Comparison of ENCODE assay signal across 24 mouse cellular contexts in the genomic region with DNA sequence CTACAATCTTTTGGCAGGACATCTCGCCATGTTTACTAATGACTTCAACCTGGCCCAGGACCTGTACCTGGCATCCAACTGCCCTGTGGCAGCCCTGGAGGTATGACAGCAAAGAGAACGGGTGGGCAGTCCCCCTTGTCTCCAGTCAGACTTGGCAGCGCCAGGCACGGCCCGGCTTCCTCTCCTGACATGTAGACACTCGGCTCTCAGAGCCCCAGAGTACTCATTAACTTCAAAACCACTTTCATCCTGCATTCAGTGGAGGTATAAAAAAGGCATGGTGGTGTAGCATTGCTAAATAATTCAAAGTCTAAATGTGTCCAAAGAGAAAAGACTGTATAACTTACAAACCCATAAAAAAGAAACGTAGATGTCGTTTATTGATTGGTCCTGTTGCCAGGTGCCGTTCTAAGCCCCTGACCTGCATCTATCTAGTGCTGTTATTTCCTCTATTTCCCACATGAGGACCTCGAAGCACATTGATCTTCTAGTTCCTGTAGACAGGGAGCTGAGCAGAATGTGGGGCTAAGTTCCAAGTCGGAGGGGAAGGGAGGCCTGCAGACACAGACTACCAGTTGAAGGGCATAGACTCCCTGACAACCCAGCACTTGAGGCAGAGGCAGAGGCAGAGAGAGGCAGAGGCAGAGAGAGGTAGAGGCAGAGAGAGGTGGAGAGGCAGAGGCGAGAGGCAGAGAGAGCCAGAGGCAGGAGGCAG. TPM values are rescaled to one million over a fixed set of nuclear protein-coding genes. Genes with fewer than 3 reads are reported as not detected.
A peak's percentile ranks its signal among the peaks of the same experiment; 100 is the strongest.
DNase-seq lines count a peak whose midpoint lies in the region; ATAC-seq and TF ChIP-seq lines count a peak whose summit lies in the region.
"Had no signal": no experiment of that assay in that cellular context is flagged by ENCODE, and none has a peak within 500 bp of the region (broad histone marks: within the 10 kb centered on the region; RNA-seq: fewer than 3 reads in every experiment).

No protein-coding gene starts in this region.

- H3K4me3 ChIP-seq in forebrain, embryonic 10.5 days: no peak overlapping the region
- no peak overlapping the region for H3K4me3 ChIP-seq in forebrain, embryonic 15.5 days
- no peak overlapping the region for H3K4me3 ChIP-seq in midbrain, embryonic 13.5 days (replicated peaks)
- H3K4me3 ChIP-seq in midbrain, embryonic 10.5 days: no peak overlapping the region
- no peak overlapping the region for H3K4me3 ChIP-seq in midbrain, postnatal 0 days (ENCODE audit: low read depth, low read length)
- H3K4me3 ChIP-seq: hindbrain, embryonic 10.5 days; left cerebral cortex, adult 2 months; myocyte had no signal

- H3K36me3 ChIP-seq in forebrain, embryonic 10.5 days (replicated peaks): peaks cover 44% of the 10 kb centered on the region
- H3K36me3 ChIP-seq in forebrain, embryonic 15.5 days: peaks cover 18% of the 10 kb centered on the region; the same call in 1 of the 2 replicates
- H3K36me3 ChIP-seq in midbrain, embryonic 13.5 days: peaks cover 52% of the 10 kb centered on the region
- peaks cover 49% of the 10 kb centered on the region for H3K36me3 ChIP-seq in midbrain, embryonic 10.5 days
- H3K36me3 ChIP-seq in midbrain, postnatal 0 days (ENCODE audit: insufficient read depth, low read length): peaks cover 27% of the 10 kb centered on the region

- no peak for ATAC-seq in forebrain, embryonic 15.5 days (replicated peaks)
- peak; percentile 71; the same call in 1 of the 2 replicates for ATAC-seq in midbrain, embryonic 13.5 days
- peak; percentile 80 for ATAC-seq in midbrain, postnatal 0 days (ENCODE audit: low FRiP score)
- ATAC-seq: forebrain, embryonic 14.5 days; hindbrain, postnatal 0 days had no signal

- TF ChIP-seq CTCF in midbrain, postnatal 0 days (IDR thresholded peaks at IDR 0.05): no peak

- H3K27ac ChIP-seq in forebrain, embryonic 10.5 days: 0 out of 2 replicates have a peak overlapping the region, but pooled peaks have one; percentile 53
- no peak overlapping the region for H3K27ac ChIP-seq in forebrain, embryonic 15.5 days (replicated peaks)
- peak overlapping the region; percentile 51; the same call in 1 of the 2 replicates for H3K27ac ChIP-seq in midbrain, embryonic 13.5 days
- H3K27ac ChIP-seq in midbrain, embryonic 10.5 days (replicated peaks): no peak overlapping the region
- no peak overlapping the region for H3K27ac ChIP-seq in midbrain, postnatal 0 days (ENCODE audit: low read depth, low read length)
- H3K27ac ChIP-seq: hindbrain, embryonic 10.5 days; hindbrain, postnatal 0 days; left cerebral cortex, adult 2 months; stomach, postnatal 0 days had no signal

- no peak for DNase-seq in forebrain, embryonic 10.5 days (ENCODE audit: extremely low spot score, low spot score)
- no peak for DNase-seq in midbrain, embryonic 10.5 days (ENCODE audit: low spot score)
- peak; percentile 20 for DNase-seq in cerebellum, adult 9-10 months
- DNase-seq in midbrain, postnatal 0 days (ENCODE audit: low spot score): no peak
- no peak for DNase-seq in layer of hippocampus, adult 11-12 months (ENCODE audit: low spot score)
- DNase-seq: adrenal gland, postnatal 36 days; gastrocnemius, postnatal 36 days; kidney, adult 18-20 months; kidney, postnatal 25 days; left cerebral cortex, postnatal 4 days; lung, embryonic 14.5 days; lung, postnatal 36 days; retina, postnatal 1 day; thymus, postnatal 25 days had no signal

- H3K27me3 ChIP-seq in forebrain, embryonic 10.5 days (ENCODE audit: poor library complexity, severe bottlenecking): no peaks in the 10 kb centered on the region
- no peaks in the 10 kb centered on the region for H3K27me3 ChIP-seq in forebrain, embryonic 15.5 days
- no peaks in the 10 kb centered on the region for H3K27me3 ChIP-seq in midbrain, embryonic 13.5 days
- no peaks in the 10 kb centered on the region for H3K27me3 ChIP-seq in midbrain, embryonic 10.5 days (ENCODE audit: low read depth, poor library complexity, severe bottlenecking)
- no peaks in the 10 kb centered on the region for H3K27me3 ChIP-seq in midbrain, postnatal 0 days (ENCODE audit: insufficient read depth, low read length)
- H3K27me3 ChIP-seq: CH12.LX had no signal

- H3K4me1 ChIP-seq in forebrain, embryonic 10.5 days: peaks cover 3% of the 10 kb centered on the region
- no peaks in the 10 kb centered on the region for H3K4me1 ChIP-seq in forebrain, embryonic 15.5 days
- no peaks in the 10 kb centered on the region for H3K4me1 ChIP-seq in midbrain, embryonic 13.5 days (replicated peaks)
- no peaks in the 10 kb centered on the region for H3K4me1 ChIP-seq in midbrain, embryonic 10.5 days
- no peaks in the 10 kb centered on the region for H3K4me1 ChIP-seq in midbrain, postnatal 0 days (ENCODE audit: insufficient read depth, low read length)
- H3K4me1 ChIP-seq: hindbrain, embryonic 10.5 days had no signal

- WGBS in forebrain, embryonic 10.5 days: 90% methylated on average over 12 of the region's 12 CpGs
- 65% methylated on average over 12 of the region's 12 CpGs for WGBS in forebrain, embryonic 15.5 days
- WGBS in midbrain, embryonic 13.5 days: 82% methylated on average over 12 of the region's 12 CpGs
- 84% methylated on average over 12 of the region's 12 CpGs for WGBS in midbrain, embryonic 10.5 days
- WGBS in midbrain, postnatal 0 days: 64% methylated on average over 12 of the region's 12 CpGs

- H3K9me3 ChIP-seq in forebrain, embryonic 10.5 days: no peaks in the 10 kb centered on the region
- H3K9me3 ChIP-seq in forebrain, embryonic 15.5 days: no peaks in the 10 kb centered on the region
- H3K9me3 ChIP-seq in midbrain, embryonic 13.5 days: no peaks in the 10 kb centered on the region
- no peaks in the 10 kb centered on the region for H3K9me3 ChIP-seq in midbrain, embryonic 10.5 days (replicated peaks)
- no peaks in the 10 kb centered on the region for H3K9me3 ChIP-seq in midbrain, postnatal 0 days (ENCODE audit: low read length)
- H3K9me3 ChIP-seq: hindbrain, embryonic 10.5 days had no signal

- H3K9ac ChIP-seq in forebrain, embryonic 15.5 days (replicated peaks): no peak overlapping the region
- H3K9ac ChIP-seq in midbrain, embryonic 13.5 days (replicated peaks): no peak overlapping the region
- no peak overlapping the region for H3K9ac ChIP-seq in midbrain, postnatal 0 days (replicated peaks; ENCODE audit: low read length, poor library complexity, severe bottlenecking)
- H3K9ac ChIP-seq: lung, embryonic 14.5 days had no signal

- no peak overlapping the region for H3K4me2 ChIP-seq in forebrain, embryonic 15.5 days (replicated peaks)
- no peak overlapping the region for H3K4me2 ChIP-seq in midbrain, embryonic 13.5 days (replicated peaks)
- H3K4me2 ChIP-seq in midbrain, postnatal 0 days (ENCODE audit: low read depth, low read length, poor library complexity, severe bottlenecking): no peak overlapping the region
- H3K4me2 ChIP-seq: liver, embryonic 11.5 days; lung, embryonic 14.5 days had no signal

RNA-seq across cellular contexts. Expression of a gene that starts 31.9 kb away (rescaled TPM):
- 12.8 and 13.7 TPM in 2 replicates for polyA plus RNA-seq in forebrain, embryonic 10.5 days (2016; fragmentation: Nextera tagmentation; extraction: Ambion mirVana)
- polyA plus RNA-seq in forebrain, embryonic 15.5 days (2015; fragmentation: Nextera tagmentation; extraction: Ambion mirVana): 10.4 and 12.0 TPM in 2 replicates
- polyA plus RNA-seq in midbrain, embryonic 13.5 days (2015; fragmentation: Nextera tagmentation; extraction: Ambion mirVana): 13.4 and 13.8 TPM in 2 replicates
- polyA plus RNA-seq in midbrain, embryonic 10.5 days (2016; fragmentation: Nextera tagmentation; extraction: Ambion mirVana): 12.4 and 12.7 TPM in 2 replicates
- total RNA-seq in midbrain, postnatal 0 days (2014; rRNA removed): 17.0 and 18.5 TPM in 2 replicates
- polyA plus RNA-seq in midbrain, postnatal 0 days (2015; fragmentation: Nextera tagmentation; extraction: Ambion mirVana): 7.6 and 9.2 TPM in 2 replicates

Comparison
In these comparisons a context has a peak if more than half of its experiments do, and no peak if none do; other contexts are left out.
1. H3K27ac ChIP-seq: peak in forebrain, embryonic 10.5 days (single experiment) and midbrain, embryonic 13.5 days (single experiment); none in forebrain, embryonic 15.5 days (single experiment), midbrain, embryonic 10.5 days (single experiment) and midbrain, postnatal 0 days (single experiment).